Mouse (Mus musculus): ENCODE data around the gene Rabl3. TPM values are rescaled to one million over a fixed set of nuclear protein-coding genes. Genes with fewer than 3 reads are reported as not detected.
A peak's percentile ranks its signal among the peaks of the same experiment; 100 is the strongest.

Rabl3 gene
- polyA plus RNA-seq, 1 experiment from 2014 or later: 36.2 TPM

DNA sequence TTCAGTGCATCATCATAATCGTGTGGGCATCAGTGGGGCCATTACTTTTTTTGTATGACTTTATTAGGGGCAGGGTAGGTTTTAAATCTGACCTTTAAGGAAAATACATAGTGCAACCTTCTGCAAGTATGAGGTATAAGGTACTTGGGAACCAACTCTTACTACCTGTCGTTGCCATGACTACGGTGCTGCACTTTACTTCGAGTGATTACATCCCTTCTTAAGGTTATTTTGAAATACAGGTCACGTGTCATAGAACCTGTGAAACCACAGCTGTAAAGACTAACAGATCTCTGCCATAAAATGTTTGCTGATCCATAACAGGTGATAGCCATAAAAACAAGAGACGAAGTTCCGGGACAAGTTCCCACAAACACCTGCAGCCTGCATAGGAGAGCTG lies 58.8 kb downstream of the Rabl3 start:
- no peak for ATAC-seq (ENCODE audit: insufficient number of reproducible peaks, insufficient read depth, low FRiP score, low TSS enrichment, low read depth)
- Histone ChIP-seq H3K27me3 (no peaks in the 10 kb centered on the region), H3K4me3 (replicated peaks) (no peak overlapping the region), H3K36me3 (no peaks in the 10 kb centered on the region), H3K9me3 (no peaks in the 10 kb centered on the region), H3K27ac (no peak overlapping the region), H3K9ac (replicated peaks) (no peak overlapping the region), H3K4me2 (no peak overlapping the region), H3K4me1 (replicated peaks) (peaks cover 8% of the 10 kb centered on the region)
- WGBS: 41% methylated on average over 7 of the region's 7 CpGs

DNA sequence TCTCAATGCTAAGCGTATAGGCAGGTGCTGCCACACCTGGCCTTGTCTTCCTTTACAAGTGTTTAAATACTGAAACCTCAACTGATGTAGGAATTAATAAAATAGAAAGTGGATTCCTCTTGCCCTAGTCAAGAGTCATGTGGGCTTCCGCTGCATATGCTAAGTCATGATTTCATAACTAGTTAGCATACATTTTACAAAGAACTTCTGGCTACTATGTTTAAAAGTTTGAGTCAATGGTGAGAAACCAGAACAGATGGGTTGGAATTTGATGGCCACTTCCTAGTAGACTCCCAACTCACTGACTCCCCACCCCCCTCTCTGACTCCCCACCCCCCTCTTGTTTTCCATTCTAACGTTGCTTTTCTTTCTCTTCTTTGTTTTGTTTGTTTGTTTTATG lies 59.6 kb downstream of the Rabl3 start:
- WGBS: 76% methylated on average over 3 of the region's 3 CpGs
- no peak overlapping the region for H3K9ac ChIP-seq (replicated peaks)
- H3K4me3 ChIP-seq (replicated peaks): no peak overlapping the region
- H3K36me3 ChIP-seq: no peaks in the 10 kb centered on the region
- no peaks in the 10 kb centered on the region for H3K27me3 ChIP-seq
- peaks cover 8% of the 10 kb centered on the region for H3K4me1 ChIP-seq (replicated peaks)
- H3K4me2 ChIP-seq: no peak overlapping the region
- no peak for ATAC-seq (ENCODE audit: insufficient number of reproducible peaks, insufficient read depth, low FRiP score, low TSS enrichment, low read depth)
- no peak overlapping the region for H3K27ac ChIP-seq
- H3K9me3 ChIP-seq: no peaks in the 10 kb centered on the region

DNA sequence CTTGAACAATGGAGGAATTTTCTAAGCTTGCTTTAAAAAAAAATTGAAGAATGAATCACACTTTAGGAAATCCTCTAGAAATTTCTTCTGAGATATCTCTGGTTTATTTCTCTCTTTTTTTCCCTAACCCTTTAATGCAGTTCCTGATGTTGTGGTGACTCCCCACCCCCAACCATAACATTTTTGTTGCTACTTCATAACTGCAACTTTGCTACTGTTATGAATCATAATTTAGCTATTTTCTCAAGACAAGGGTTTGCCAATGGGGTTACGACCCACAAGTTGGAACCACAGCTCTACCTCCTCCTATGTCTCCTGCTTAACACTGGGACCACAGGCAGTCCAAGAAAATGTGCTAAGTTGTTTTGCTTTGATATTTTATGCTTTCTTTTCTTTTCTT lies 63.7 kb downstream of the Rabl3 start:
- Histone ChIP-seq H3K4me1 (replicated peaks) (peaks cover 4% of the 10 kb centered on the region), H3K9ac (replicated peaks) (no peak overlapping the region), H3K36me3 (no peaks in the 10 kb centered on the region), H3K27me3 (no peaks in the 10 kb centered on the region), H3K27ac (no peak overlapping the region), H3K4me2 (no peak overlapping the region), H3K9me3 (no peaks in the 10 kb centered on the region), H3K4me3 (replicated peaks) (no peak overlapping the region)
- WGBS: 90% methylated on average over 1 of the region's 1 CpGs
- ATAC-seq (ENCODE audit: insufficient number of reproducible peaks, insufficient read depth, low FRiP score, low TSS enrichment, low read depth): no peak

DNA sequence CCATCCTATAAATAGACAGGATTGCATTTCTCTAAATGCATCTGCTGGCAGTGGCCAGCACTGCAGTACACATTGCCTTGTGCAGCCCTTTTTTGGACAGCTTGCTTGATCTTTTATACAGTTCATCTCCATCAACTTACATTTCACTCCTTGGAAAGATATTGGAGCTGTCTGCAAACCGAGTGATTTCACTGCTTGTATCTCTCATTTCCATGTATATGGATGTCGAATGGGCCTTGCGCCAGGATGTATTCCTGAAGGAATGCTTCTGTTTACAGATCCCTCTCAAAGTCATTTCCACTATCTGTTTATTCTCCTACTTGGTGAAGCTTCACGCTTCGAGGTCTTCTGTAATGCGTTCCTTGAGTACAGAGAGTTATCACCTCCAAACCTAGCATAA lies 64.6 kb downstream of the Rabl3 start:
- Histone ChIP-seq H3K27ac (no peak overlapping the region), H3K4me1 (replicated peaks) (no peaks in the 10 kb centered on the region), H3K4me3 (replicated peaks) (no peak overlapping the region), H3K9ac (replicated peaks) (no peak overlapping the region), H3K27me3 (no peaks in the 10 kb centered on the region), H3K36me3 (no peaks in the 10 kb centered on the region), H3K4me2 (no peak overlapping the region), H3K9me3 (no peaks in the 10 kb centered on the region)
- WGBS: 93% methylated on average over 6 of the region's 6 CpGs
- no peak for ATAC-seq (ENCODE audit: insufficient number of reproducible peaks, insufficient read depth, low FRiP score, low TSS enrichment, low read depth)

DNA sequence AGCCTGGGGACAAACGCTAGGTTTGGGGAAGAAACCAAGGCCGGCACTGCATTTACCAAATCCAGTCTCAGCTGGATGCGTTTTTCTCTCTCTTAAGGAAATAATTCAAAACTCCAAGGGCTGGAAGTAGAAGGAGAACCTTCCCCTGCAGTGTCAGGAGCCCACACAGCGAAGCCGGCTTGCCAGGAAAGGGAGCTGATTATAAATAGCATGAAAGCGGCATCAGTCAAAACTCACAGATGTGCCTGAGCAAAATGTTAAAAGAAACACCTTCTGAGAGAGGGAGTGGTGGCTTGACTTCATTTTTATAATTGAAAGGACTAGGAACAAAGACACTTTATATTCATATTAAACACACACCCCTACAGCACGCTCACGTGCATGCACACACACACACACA lies 70.6 kb downstream of the Rabl3 start:
- Histone ChIP-seq H3K4me3 (replicated peaks) (no peak overlapping the region), H3K36me3 (no peaks in the 10 kb centered on the region), H3K9ac (replicated peaks) (no peak overlapping the region), H3K4me1 (replicated peaks) (peaks cover 9% of the 10 kb centered on the region), H3K27me3 (no peaks in the 10 kb centered on the region), H3K9me3 (no peaks in the 10 kb centered on the region), H3K27ac (no peak overlapping the region), H3K4me2 (no peak overlapping the region)
- ATAC-seq (ENCODE audit: insufficient number of reproducible peaks, insufficient read depth, low FRiP score, low TSS enrichment, low read depth): no peak
- 77% methylated on average over 8 of the region's 8 CpGs for WGBS

DNA sequence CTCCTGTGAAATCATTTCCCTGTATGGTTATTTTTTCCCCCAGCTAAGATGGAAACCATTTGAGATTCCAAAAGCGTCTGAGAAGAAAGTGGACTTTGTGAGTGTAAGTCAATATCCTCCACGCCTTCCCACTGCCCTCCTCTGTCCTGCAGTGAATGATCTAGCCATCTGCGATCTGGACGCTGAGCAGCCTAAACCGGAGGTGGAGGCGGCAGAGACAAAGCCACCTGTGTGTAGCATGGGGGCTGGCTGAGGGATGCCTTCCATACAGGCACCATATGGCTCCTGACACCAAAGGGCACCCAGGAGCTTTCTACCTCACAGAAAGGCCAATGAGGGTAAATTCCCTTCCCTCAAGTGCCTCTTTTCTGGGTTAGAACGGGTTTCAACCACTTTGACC lies 71.4 kb downstream of the Rabl3 start:
- Histone ChIP-seq H3K4me2 (no peak overlapping the region), H3K36me3 (no peaks in the 10 kb centered on the region), H3K4me3 (replicated peaks) (no peak overlapping the region), H3K27ac (no peak overlapping the region), H3K27me3 (no peaks in the 10 kb centered on the region), H3K4me1 (replicated peaks) (peaks cover 16% of the 10 kb centered on the region), H3K9ac (replicated peaks) (no peak overlapping the region), H3K9me3 (no peaks in the 10 kb centered on the region)
- no peak for ATAC-seq (ENCODE audit: insufficient number of reproducible peaks, insufficient read depth, low FRiP score, low TSS enrichment, low read depth)
- 69% methylated on average over 7 of the region's 7 CpGs for WGBS

DNA sequence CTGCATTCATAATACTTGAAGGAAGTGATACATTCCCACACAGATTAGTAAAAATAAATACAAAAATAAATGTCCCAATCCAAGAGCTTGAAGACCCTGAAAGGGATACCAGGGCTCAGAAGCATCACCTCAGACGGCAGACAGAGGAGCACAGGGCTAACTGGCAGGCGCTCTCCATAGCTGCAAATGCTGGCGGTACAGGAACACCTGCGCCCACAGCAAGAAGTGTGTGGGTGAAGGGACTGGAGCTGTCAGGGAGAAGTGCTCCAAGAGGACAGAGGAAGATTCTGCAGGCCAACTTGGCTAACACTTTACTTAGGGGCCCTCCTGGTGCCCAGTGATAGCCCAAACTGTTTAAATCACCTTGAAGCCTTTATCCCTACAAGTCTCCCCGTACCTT lies 72.3 kb downstream of the Rabl3 start:
- WGBS: 91% methylated on average over 5 of the region's 5 CpGs
- H3K4me2 ChIP-seq: no peak overlapping the region
- ATAC-seq (ENCODE audit: insufficient number of reproducible peaks, insufficient read depth, low FRiP score, low TSS enrichment, low read depth): no peak
- no peak overlapping the region for H3K9ac ChIP-seq (replicated peaks)
- no peaks in the 10 kb centered on the region for H3K27me3 ChIP-seq
- H3K4me1 ChIP-seq (replicated peaks): peaks cover 19% of the 10 kb centered on the region
- H3K9me3 ChIP-seq: no peaks in the 10 kb centered on the region
- no peak overlapping the region for H3K4me3 ChIP-seq (replicated peaks)
- no peak overlapping the region for H3K27ac ChIP-seq
- H3K36me3 ChIP-seq: no peaks in the 10 kb centered on the region

DNA sequence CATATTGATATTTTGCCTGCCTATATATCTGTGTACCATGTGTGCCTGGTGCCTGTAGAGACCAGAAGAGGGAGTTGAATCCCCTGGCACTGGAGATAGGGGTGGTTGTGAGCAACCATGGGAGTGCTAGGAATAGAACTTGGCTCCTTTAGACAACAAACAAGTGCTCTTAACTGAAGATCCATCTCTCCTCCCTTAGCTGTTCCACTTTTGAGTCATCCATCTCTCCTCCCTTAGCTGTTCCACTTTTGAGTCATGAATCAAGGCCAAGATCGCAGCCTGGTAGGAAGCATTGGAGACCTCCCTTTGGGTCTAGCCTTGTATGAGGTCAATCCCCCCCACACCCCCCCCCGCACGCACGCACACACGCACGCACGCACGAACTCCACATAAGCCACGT lies 74.9 kb downstream of the Rabl3 start:
- H3K36me3 ChIP-seq: no peaks in the 10 kb centered on the region
- H3K9me3 ChIP-seq: no peaks in the 10 kb centered on the region
- WGBS: 84% methylated on average over 9 of the region's 9 CpGs
- no peaks in the 10 kb centered on the region for H3K27me3 ChIP-seq
- ATAC-seq (ENCODE audit: insufficient number of reproducible peaks, insufficient read depth, low FRiP score, low TSS enrichment, low read depth): no peak
- H3K4me3 ChIP-seq (replicated peaks): no peak overlapping the region
- no peak overlapping the region for H3K9ac ChIP-seq (replicated peaks)
- peaks cover 33% of the 10 kb centered on the region for H3K4me1 ChIP-seq (replicated peaks)
- H3K27ac ChIP-seq: no peak overlapping the region
- no peak overlapping the region for H3K4me2 ChIP-seq

DNA sequence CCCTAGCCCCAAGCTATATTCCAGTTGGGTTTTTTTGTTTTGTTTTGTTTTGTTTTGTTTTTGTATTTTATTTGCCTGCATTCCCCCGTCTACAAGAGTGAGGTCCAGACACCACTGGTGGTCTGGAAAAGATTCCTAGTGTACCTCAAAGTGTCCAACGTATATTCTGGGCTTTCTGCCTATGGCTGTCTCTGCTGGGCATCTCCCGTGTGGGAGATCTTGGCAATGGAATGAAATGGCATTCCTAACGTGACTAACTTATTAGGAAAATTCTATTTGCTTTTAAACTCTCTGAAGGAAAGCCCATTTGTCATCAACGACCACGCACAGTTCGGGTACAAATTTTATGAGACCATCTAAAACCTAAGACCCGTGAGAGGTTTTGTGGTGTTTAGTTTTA lies 75.7 kb downstream of the Rabl3 start:
- Histone ChIP-seq H3K9me3 (no peaks in the 10 kb centered on the region), H3K4me3 (replicated peaks) (no peak overlapping the region), H3K27ac (no peak overlapping the region), H3K9ac (replicated peaks) (no peak overlapping the region; the same call in 1 of the 2 replicates), H3K4me2 (0 out of 2 replicates have a peak overlapping the region, but pooled peaks have one; percentile 19), H3K4me1 (replicated peaks) (peaks cover 33% of the 10 kb centered on the region), H3K27me3 (no peaks in the 10 kb centered on the region), H3K36me3 (no peaks in the 10 kb centered on the region)
- ATAC-seq (ENCODE audit: insufficient number of reproducible peaks, insufficient read depth, low FRiP score, low TSS enrichment, low read depth): no peak
- WGBS: 28% methylated on average over 8 of the region's 8 CpGs

DNA sequence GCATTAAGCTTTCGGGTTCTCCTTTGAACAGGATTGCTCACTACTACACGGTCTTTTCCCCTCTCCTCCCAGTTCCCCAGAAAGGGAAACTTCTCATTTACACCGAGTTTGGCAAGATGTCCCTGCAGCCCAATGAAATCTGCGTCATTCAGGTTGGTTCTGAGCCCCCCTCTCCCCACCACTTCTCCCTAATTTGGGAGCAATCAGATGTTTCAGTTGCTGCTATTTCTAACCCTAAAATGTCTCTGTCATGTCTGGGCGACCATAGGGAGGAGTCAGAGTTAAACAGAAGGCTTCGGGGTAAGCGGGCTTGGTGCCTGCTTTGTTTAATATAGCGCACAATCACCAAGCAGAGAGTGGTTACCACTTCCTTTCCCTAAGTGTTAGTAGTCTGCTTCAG lies 76.4 kb downstream of the Rabl3 start:
- H3K36me3 ChIP-seq: no peaks in the 10 kb centered on the region
- H3K4me3 ChIP-seq (replicated peaks): no peak overlapping the region
- H3K4me1 ChIP-seq (replicated peaks): peaks cover 33% of the 10 kb centered on the region
- 0 out of 2 replicates have a peak overlapping the region, but pooled peaks have one; percentile 19 for H3K4me2 ChIP-seq
- H3K27ac ChIP-seq: no peak overlapping the region
- ATAC-seq (ENCODE audit: insufficient number of reproducible peaks, insufficient read depth, low FRiP score, low TSS enrichment, low read depth): no peak
- no peaks in the 10 kb centered on the region for H3K27me3 ChIP-seq
- no peak overlapping the region for H3K9ac ChIP-seq (replicated peaks)
- WGBS: 62% methylated on average over 8 of the region's 8 CpGs
- no peaks in the 10 kb centered on the region for H3K9me3 ChIP-seq

DNA sequence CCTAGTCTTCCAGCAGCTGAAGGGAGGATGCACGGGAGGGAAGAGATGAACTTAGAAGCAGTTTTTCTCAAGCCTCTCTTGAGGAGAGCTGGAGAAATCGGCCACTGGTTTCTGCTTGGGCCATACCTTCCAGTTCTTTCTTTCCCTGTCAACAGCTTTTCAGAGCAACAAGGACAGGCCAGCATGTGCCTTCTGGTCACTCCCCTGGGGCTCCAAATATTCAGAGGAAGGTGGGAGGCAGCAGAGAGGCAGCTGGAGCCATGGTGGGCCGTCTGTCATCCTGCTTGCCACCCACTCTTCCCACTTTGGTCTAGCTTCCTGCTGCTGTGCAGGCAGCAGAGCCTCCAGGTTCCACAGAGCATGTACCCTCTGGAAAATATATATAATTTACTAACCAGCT lies 78.0 kb downstream of the Rabl3 start:
- Histone ChIP-seq H3K4me2 (no peak overlapping the region), H3K27me3 (no peaks in the 10 kb centered on the region), H3K9ac (replicated peaks) (no peak overlapping the region), H3K4me3 (replicated peaks) (no peak overlapping the region), H3K27ac (peak overlapping the region; percentile 54; the same call in 1 of the 2 replicates), H3K9me3 (no peaks in the 10 kb centered on the region), H3K4me1 (replicated peaks) (peaks cover 33% of the 10 kb centered on the region), H3K36me3 (no peaks in the 10 kb centered on the region)
- ATAC-seq (ENCODE audit: insufficient number of reproducible peaks, insufficient read depth, low FRiP score, low TSS enrichment, low read depth): no peak
- 34% methylated on average over 3 of the region's 3 CpGs for WGBS
